Mouse (Mus musculus) neural tube, embryonic 12.5 days (tissue): ENCODE results near the gene Gm43552. TPM values are rescaled to one million over a fixed set of nuclear protein-coding genes. Genes with fewer than 3 reads are reported as not detected.
"Not testable (repeated sequence)": the region's sequence is repeated elsewhere in the genome, so short reads cannot be mapped to it uniquely, and the experiment has no call there.

Experiments
- ATAC-seq: fragments of 200-750 bp; cut with Nextera tagmentation; 2 replicates; pipeline ENCODE4 v1.8.0; 2017; ENCODE audit warnings: low read depth, mild to moderate bottlenecking, moderate TSS enrichment, moderate library complexity; ENCODE audit not compliant: low FRiP score
- H3K27ac ChIP-seq: fragments of 300-500 bp; sonication (generic); 2 replicates; pipeline ENCODE4 v1.5.1; 2016
- H3K27me3 ChIP-seq: fragments of 300-500 bp; sonication (generic); replicated peaks from 2 replicates; pipeline ENCODE4 v1.6.1; 2016; ENCODE audit warnings: mild to moderate bottlenecking
- H3K36me3 ChIP-seq: fragments of 300-500 bp; sonication (generic); 2 replicates; pipeline ENCODE4 v1.6.1; 2016; ENCODE audit warnings: mild to moderate bottlenecking
- H3K4me1 ChIP-seq: fragments of 300-500 bp; sonication (generic); 2 replicates; pipeline ENCODE4 v1.6.1; 2016
- H3K4me2 ChIP-seq: fragments of 300-500 bp; sonication (generic); replicated peaks from 2 replicates; pipeline ENCODE4 v1.6.1; 2016; ENCODE audit warnings: mild to moderate bottlenecking
- H3K4me3 ChIP-seq: fragments of 300-500 bp; sonication (generic); 2 replicates; pipeline ENCODE4 v1.5.1; 2016
- H3K9ac ChIP-seq: fragments of 300-500 bp; sonication (generic); 2 replicates; pipeline ENCODE4 v1.6.1; 2016; ENCODE audit warnings: mild to moderate bottlenecking
- H3K9me3 ChIP-seq: fragments of 300-500 bp; sonication (generic); 2 replicates; pipeline ENCODE4 v1.6.1; 2016; ENCODE audit warnings: mild to moderate bottlenecking
- WGBS: fragments of 180-500 bp; shearing (Covaris S2); methylation state at CpG from one replicate; pipeline ENCODE4 v1.1.7; 2016; 5-methylcytosine and 5-hydroxymethylcytosine counted together
- polyA plus RNA-seq: library from polyadenylated mRNA; unstranded; fragments of >200 nt; fragmentation: Nextera tagmentation; extraction: Ambion mirVana; gene quantifications from 2 replicates; pipeline ENCODE4 v1.2.1, GENCODE M21; 2016

Gene Gm43552
- not detected in 2 replicates for polyA plus RNA-seq

DNA sequence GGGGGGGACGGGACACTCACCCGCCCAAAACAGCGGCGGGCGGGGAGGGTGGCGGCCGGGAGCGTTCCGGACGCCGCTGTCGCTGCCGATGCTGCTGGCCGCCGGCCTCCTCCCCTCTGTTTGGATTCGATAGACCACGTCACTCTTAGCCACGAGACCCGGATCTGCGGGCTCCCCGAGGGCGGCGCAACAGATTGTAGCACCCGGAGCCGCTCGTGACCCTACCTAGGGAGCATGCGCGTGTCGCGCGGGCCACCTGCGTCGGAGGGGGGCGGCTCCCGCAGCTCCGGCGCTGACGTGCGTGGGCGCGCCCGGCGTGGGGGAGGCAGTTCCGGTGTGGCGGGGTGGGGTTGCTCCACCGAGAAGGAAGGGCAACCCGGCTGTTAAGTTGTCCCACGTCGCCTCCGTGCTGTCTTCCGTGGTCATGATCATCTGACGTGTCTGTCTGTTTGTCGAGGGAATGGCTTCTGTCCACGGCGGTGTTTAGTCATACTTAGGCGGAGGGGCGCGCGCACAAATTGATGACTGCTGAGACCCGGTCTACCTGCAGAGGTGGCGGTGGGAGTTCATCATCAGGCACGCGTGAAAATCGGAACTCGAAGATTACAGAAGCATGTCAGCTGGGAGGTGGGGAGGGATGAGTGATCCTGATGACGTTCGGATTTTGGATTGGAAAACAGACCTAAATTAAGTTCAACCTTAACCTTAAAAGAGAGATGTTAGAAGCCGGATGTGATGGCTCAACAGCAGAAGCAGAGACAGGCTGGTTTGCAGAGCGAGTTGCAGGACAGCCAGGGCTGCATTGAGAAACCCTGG lies at the start of gene Gm43552:
Gm43552 (minus strand) TSS at position 118 of the 816 bp plus-strand sequence.
- Histone ChIP-seq H3K4me2 (peak within 1 kb of the TSS; percentile 85), H3K27ac (peak within 1 kb of the TSS; percentile 84), H3K9me3 (no peaks in the 10 kb centered on the region), H3K27me3 (no peaks in the 10 kb centered on the region), H3K4me3 (peak within 1 kb of the TSS; percentile 92), H3K36me3 (no peaks in the 10 kb centered on the region), H3K4me1 (peaks cover 6% of the 10 kb centered on the region), H3K9ac (peak within 1 kb of the TSS; percentile 96)
- under 1% methylated on average over 68 of the region's 69 CpGs for WGBS
- peak; percentile 97 for ATAC-seq

DNA sequence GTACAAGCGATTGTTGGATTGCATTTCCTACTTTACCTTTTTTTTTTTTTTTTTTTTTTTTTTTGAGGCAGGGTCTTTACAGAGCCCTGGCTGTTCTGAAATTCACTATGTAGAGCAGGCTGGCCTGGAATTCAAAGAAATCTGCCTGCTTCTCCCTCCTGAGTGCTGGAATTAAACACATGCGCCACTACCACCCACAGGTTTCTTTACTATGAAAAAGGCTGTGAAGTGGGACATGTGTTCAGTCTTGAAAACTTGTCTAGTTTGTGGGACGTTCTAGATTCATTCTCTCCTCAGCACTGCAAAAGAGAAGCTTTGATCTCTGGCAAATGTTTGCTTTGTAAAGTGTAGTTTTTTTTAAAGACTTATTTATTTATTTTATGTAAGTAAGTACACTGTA lies 49.3 kb upstream of the Gm43552 start:
- WGBS: 91% methylated on average over 3 of the region's 3 CpGs

DNA sequence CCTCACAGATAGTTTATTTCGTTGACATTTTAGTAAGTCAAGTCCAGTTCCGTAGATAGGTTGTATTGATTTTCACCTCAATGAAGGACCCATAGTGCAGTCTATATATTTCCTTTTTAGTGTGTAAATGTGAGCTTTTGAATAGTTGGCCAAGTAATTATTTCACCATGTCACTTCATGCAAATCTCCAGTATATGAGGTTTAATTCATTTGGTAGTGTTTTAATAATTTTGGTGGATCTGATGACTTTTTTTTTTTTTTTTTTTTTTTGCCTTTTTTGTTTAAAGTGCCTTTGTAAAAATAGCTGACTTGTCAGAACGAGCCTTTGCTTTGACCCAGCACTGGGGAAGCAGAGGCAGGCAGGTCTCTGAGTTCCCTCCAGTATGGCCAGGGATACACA lies 47.2 kb upstream of the Gm43552 start:
- Histone ChIP-seq H3K36me3 (no peaks in the 10 kb centered on the region), H3K4me3 (no peak overlapping the region), H3K27ac (no peak overlapping the region), H3K4me1 (peaks cover 8% of the 10 kb centered on the region), H3K27me3 (no peaks in the 10 kb centered on the region), H3K9ac (no peak overlapping the region), H3K4me2 (no peak overlapping the region), H3K9me3 (no peaks in the 10 kb centered on the region)
- WGBS: 96% methylated on average over 3 of the region's 3 CpGs
- ATAC-seq: no peak

More for the DNA sequence above, 49.3 kb upstream of the Gm43552 start:
- no peak overlapping the region for H3K27ac ChIP-seq
- no peaks in the 10 kb centered on the region for H3K9me3 ChIP-seq
- H3K27me3 ChIP-seq: no peaks in the 10 kb centered on the region
- ATAC-seq: no peak
- H3K4me1 ChIP-seq: peaks cover 5% of the 10 kb centered on the region
- H3K4me3 ChIP-seq: no peak overlapping the region
- H3K4me2 ChIP-seq: no peak overlapping the region
- no peaks in the 10 kb centered on the region for H3K36me3 ChIP-seq
- no peak overlapping the region for H3K9ac ChIP-seq

DNA sequence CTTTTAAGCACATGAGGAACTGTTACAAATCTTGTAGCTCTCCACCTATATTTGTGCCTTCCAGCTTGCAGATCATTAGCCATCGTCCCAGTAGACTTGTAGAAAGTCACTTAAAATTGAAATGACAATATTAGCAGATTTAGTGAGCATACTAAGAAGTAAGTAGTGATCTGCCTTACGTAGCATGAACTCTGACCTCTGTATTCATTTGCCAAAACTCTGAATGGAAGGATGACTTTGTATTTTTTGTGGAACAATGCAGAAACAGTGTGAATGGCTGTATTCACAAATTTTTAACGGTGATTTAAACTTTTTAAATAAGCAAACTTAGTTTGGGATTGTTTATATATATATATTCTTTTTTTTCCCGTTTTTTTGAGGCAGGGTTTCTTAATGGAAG lies 46.2 kb upstream of the Gm43552 start:
- Histone ChIP-seq H3K9me3 (no peaks in the 10 kb centered on the region), H3K9ac (no peak overlapping the region), H3K36me3 (no peaks in the 10 kb centered on the region), H3K4me2 (peak overlapping the region; percentile 54), H3K4me3 (0 out of 2 replicates have a peak overlapping the region, but pooled peaks have one; percentile 7), H3K4me1 (peaks cover 8% of the 10 kb centered on the region), H3K27ac (no peak overlapping the region), H3K27me3 (no peaks in the 10 kb centered on the region)
- no peak for ATAC-seq
- 36% methylated on average over 4 of the region's 4 CpGs for WGBS

DNA sequence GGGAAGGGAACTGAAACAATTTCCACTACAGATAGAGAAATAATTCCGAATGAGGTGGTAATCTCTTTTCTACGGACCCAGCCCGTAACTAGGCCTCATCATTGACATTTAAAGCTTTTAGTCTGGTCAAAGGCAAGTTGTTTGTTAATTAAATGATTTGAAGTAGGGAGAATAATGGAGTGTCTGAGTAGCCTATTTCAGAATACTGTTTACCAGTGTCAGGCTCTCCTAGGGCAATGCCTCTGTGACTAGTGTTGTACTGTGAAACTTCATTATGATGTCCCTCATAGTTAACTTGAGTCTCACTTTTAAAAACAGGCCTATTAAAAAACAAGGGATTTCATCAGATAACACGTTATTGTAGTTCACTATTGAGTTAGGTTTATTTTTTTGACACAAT lies 45.5 kb upstream of the Gm43552 start:
- Histone ChIP-seq H3K4me1 (peaks cover 8% of the 10 kb centered on the region), H3K27me3 (no peaks in the 10 kb centered on the region), H3K4me2 (peak overlapping the region; percentile 69), H3K4me3 (peak overlapping the region; percentile 92), H3K27ac (peak overlapping the region; percentile 99), H3K36me3 (no peaks in the 10 kb centered on the region), H3K9ac (peak overlapping the region; percentile 99), H3K9me3 (no peaks in the 10 kb centered on the region)
- no peak for ATAC-seq
- WGBS: 1% methylated on average over 4 of the region's 4 CpGs

DNA sequence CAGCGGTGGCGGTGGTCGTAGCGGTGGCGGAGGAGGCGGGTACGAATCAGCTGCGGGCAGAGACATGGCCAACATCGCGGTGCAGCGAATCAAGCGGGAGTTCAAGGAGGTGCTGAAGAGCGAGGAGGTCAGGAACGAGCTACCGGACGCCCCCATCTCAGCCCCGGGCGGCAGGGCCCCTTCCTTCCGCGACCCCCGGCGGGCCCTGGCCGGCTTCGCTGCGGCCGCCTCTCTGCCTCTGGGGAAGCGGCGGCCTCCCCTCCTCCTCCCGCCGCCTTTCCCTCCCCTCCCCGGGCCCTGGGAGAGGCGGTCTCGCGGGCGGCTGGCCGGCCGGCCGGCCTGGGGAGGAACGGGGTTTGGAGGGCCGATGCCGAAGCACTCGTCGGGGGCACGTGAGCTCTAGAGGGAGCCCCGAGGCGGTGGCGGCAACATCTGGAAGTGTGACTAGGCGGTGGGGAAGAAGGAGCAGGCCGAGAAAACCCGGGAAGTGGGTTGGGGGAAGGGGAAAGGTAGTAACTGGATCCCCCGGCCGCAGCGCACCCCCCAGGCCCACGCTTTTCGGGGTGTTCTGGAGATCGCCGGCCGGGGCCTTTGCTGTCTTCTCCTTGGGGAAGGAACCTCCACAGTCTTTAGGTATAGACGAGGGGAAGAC lies 44.9 kb upstream of the Gm43552 start:
- peaks cover 8% of the 10 kb centered on the region for H3K4me1 ChIP-seq

DNA sequence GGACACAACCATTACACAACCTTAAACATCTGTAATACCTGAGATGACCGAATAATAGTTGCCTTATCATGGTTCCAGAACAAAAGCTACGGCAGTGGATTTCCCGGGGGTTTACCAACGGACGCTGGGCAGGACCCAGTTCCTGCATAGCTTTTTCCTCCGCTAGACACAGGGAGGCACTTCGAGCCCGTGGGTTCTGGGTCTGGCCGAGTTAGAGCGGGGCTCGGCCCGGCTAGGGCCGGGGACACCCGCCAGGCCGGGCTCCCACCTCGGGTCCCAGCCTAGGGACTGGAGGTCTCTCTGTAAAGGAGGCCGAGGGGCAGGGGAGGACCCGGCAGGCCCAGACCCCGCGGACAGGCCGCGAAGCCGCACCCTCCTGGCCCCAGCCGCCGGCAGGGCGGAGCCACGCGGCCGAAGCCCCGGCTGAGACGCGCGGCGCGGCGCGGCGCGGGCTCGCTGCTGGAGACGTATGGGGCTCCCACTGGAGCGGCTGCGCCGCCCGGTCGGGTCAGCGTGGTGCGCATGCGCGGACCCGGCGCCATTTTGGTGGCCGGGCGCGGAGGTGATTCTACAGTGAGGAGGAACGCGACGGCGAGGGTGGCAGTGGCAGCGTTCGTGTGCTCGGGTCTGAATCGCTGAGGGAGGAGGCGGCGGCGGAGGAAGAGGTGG lies 44.3 kb upstream of the Gm43552 start, which contains the start of the genes Smim14 and Ube2k:
Smim14 (minus strand) TSS at position 434 of the 669 bp plus-strand sequence.
Ube2k (plus strand) TSS at position 483 of the 669 bp plus-strand sequence.
- no peaks in the 10 kb centered on the region for H3K9me3 ChIP-seq
- H3K27ac ChIP-seq: peak within 1 kb of the TSS; percentile 99
- WGBS: under 1% methylated on average over 66 of the region's 66 CpGs
- H3K9ac ChIP-seq: peak within 1 kb of the TSS; percentile 99
- peak; percentile 95 for ATAC-seq
- H3K4me2 ChIP-seq: peak within 1 kb of the TSS; percentile 69
- peak within 1 kb of the TSS; percentile 92 for H3K4me3 ChIP-seq
- no peaks in the 10 kb centered on the region for H3K36me3 ChIP-seq
- no peaks in the 10 kb centered on the region for H3K27me3 ChIP-seq
- H3K4me1 ChIP-seq: peaks cover 8% of the 10 kb centered on the region

More for the DNA sequence above, 44.9 kb upstream of the Gm43552 start:
- H3K27ac ChIP-seq: peak overlapping the region; percentile 99
- peak overlapping the region; percentile 99 for H3K9ac ChIP-seq
- H3K36me3 ChIP-seq: no peaks in the 10 kb centered on the region
- H3K27me3 ChIP-seq: no peaks in the 10 kb centered on the region
- peak overlapping the region; percentile 69 for H3K4me2 ChIP-seq
- H3K9me3 ChIP-seq: no peaks in the 10 kb centered on the region
- under 1% methylated on average over 56 of the region's 59 CpGs for WGBS
- peak; percentile 81 for ATAC-seq
- H3K4me3 ChIP-seq: peak overlapping the region; percentile 92

DNA sequence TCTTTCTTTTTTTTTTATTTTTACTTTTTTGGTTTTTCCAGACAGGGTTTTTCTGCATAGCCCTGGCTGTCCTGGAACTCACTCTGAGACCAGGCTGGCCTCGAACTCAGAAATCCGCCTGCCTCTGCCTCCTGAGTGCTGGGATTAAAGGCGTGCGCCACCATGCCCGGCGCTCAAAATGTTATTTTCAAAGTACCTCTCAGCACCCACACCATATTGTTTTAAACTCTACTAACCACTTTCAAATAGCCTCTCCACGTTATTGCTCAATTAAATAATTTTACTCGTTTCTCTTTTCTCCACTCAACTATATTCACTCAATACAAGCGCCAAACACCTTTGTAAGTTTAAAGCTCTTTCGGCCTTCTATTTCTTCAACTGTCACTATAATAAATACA lies 43.4 kb upstream of the Gm43552 start:
- H3K9me3 ChIP-seq, H3K27me3 ChIP-seq, H3K4me1 ChIP-seq, H3K27ac ChIP-seq, ATAC-seq, H3K36me3 ChIP-seq: not testable (repeated sequence)
- Histone ChIP-seq H3K4me3 (0 out of 2 replicates have a peak overlapping the region, but pooled peaks have one; percentile 92), H3K9ac (0 out of 2 replicates have a peak overlapping the region, but pooled peaks have one; percentile 18), H3K4me2 (peak overlapping the region; percentile 69)
- 87% methylated on average over 10 of the region's 10 CpGs for WGBS

DNA sequence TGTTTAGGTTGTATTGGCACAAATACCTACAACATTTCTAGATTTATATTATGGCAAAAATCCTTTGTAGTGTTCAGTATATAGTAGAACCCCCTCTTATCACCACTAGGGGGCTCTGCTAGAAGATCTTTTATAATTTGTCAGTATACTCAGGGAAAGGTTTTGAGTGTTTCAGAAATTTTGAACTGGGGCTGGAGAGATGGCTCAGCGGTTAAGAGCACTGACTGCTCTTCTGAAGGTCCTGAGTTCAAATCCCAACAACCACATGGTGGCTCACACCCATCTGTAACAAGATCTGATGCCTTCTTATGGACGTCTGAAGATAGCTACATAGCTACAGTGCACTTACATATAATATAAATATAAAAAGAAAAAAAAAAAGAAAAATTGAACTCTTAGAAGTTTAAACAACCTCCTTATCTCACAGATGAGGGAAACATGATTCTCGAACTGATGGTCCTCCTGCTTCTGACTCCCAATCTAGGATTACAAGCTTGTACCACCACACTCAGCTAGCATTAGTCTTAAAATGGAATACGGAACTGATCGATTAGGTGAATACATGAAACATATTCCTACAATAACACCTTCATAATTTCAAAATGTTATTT lies 42.9 kb upstream of the Gm43552 start:
- Histone ChIP-seq H3K27me3 (no peaks in the 10 kb centered on the region), H3K9ac (no peak overlapping the region), H3K4me1 (peaks cover 8% of the 10 kb centered on the region), H3K27ac (no peak overlapping the region), H3K36me3 (no peaks in the 10 kb centered on the region), H3K4me3 (no peak overlapping the region), H3K4me2 (no peak overlapping the region), H3K9me3 (no peaks in the 10 kb centered on the region)
- ATAC-seq: no peak
- WGBS: 75% methylated on average over 5 of the region's 5 CpGs

DNA sequence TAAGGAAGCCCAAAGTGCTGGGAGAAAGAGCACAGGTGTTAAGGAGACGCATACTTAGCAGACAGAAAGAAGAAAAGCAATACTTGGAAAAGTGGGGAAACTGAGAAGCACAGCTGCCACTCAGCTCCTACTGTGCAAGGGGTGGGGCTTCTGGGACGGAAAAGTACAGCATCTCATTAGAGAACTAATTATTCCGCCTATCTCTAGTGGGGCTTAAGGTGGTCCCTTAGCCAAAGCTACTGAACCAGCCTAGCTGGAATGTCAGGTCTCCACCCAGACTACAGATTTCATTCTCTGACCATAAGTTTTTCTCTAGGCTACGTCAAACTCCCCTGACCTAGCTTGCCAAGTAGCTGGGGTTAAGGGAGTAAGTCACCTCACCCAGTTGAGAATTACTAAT lies 41.9 kb upstream of the Gm43552 start:
- no peaks in the 10 kb centered on the region for H3K36me3 ChIP-seq
- H3K4me3 ChIP-seq: no peak overlapping the region
- H3K9ac ChIP-seq: no peak overlapping the region
- H3K4me2 ChIP-seq: no peak overlapping the region
- peaks cover 8% of the 10 kb centered on the region for H3K4me1 ChIP-seq
- no peaks in the 10 kb centered on the region for H3K9me3 ChIP-seq
- no peak for ATAC-seq
- no peak overlapping the region for H3K27ac ChIP-seq
- 78% methylated on average over 4 of the region's 4 CpGs for WGBS
- H3K27me3 ChIP-seq: no peaks in the 10 kb centered on the region

DNA sequence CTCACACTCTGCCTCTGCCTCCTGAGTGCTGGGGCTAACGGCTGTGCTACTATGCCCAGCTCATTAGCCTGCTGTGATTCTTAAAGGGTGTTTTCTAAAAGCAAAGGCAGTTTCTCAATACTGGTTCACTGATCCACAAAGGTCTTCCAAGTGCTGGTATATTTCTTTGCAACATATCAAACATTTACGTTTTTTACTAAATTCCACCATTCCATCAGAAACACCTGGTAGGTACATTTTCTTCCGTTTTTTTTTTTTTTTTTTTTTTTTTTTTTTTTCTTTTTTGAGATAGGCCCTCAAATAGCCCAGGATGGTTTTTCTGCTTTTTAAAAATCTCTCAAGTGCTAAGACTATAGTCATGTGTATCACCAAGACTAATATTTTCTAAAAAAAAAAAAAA lies 38.6 kb upstream of the Gm43552 start:
- 71% methylated on average over 3 of the region's 3 CpGs for WGBS
- no peaks in the 10 kb centered on the region; the same call in 1 of the 2 replicates for H3K4me1 ChIP-seq
- H3K36me3 ChIP-seq: no peaks in the 10 kb centered on the region
- no peak overlapping the region for H3K27ac ChIP-seq
- no peaks in the 10 kb centered on the region for H3K9me3 ChIP-seq
- H3K4me3 ChIP-seq: no peak overlapping the region
- no peak overlapping the region for H3K4me2 ChIP-seq
- H3K27me3 ChIP-seq: no peaks in the 10 kb centered on the region
- no peak for ATAC-seq
- no peak overlapping the region for H3K9ac ChIP-seq
